Mouse (Mus musculus): Measurements from ENCODE around the gene Atp6v0c. TPM values are rescaled to one million over a fixed set of nuclear protein-coding genes. Genes with fewer than 3 reads are reported as not detected.

Atp6v0c gene
- total and polyA plus RNA-seq, 3 experiments: 58.4 to 515 (median 125) TPM

DNA sequence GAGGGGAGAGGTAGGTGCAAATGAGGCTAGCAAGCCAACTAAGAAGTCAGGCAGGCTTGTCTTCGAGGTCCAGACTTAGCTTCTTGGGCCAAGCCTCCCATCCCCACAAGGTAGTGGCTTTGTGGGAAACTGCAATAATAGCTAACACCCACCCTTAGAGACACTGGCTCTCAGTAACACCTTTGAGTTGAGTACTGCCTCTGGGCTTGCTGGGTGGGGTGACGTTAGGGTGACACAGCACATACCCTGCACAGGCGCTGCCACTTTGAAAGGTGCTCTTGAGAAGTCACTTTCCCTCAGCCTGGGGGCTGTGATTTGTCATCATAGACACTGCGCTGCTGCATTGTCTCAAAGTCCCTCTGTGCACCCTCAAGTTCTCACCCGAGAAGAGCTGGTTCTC is 24.3 kb upstream of the Atp6v0c start:
- peaks cover 3 to 7% of the 10 kb centered on the region in 2 experiments; a peak in 3 of 4 replicates for H3K36me3 ChIP-seq (ENCODE audit: control insufficient read depth in 1 of 2, insufficient read depth in 2 of 2, low read length in 2 of 2)

GRCm38 (mm10) chr17:24193268-24193667 is 23.8 kb upstream of the Atp6v0c start:
- TF ChIP-seq GABPA (IDR thresholded peaks at IDR 0.05; ENCODE audit: low read depth, low read length) (no peak), TCF12 (IDR thresholded peaks at IDR 0.05; ENCODE audit: low read depth, low read length) (no peak), MAZ (IDR thresholded peaks at IDR 0.05; ENCODE audit: low read depth, low read length) (no peak)
- no peak overlapping the region for H3K27ac ChIP-seq (ENCODE audit: control insufficient read depth, low read depth, low read length)
- H3K27me3 ChIP-seq (ENCODE audit: control insufficient read depth in 1 of 2, insufficient read depth in 2 of 2, low read length in 2 of 2): no peaks in the 10 kb centered on the region
- H3K4me1 ChIP-seq (ENCODE audit: control insufficient read depth in 1 of 2, insufficient read depth in 2 of 2, low read length in 2 of 2): peaks cover 0 to 9% of the 10 kb centered on the region in 2 experiments; a peak in 2 of 4 replicates
- peaks cover 3 to 7% of the 10 kb centered on the region in 2 experiments; a peak in 3 of 4 replicates for H3K36me3 ChIP-seq (ENCODE audit: control insufficient read depth in 1 of 2, insufficient read depth in 2 of 2, low read length in 2 of 2)
- H3K4me3 ChIP-seq (ENCODE audit: control insufficient read depth in 1 of 2, insufficient read depth in 1 of 2, low read depth in 2 of 2, low read length in 2 of 2): no peak overlapping the region
- no peak for DNase-seq (ENCODE audit: low read depth, low spot score)
- H3K9me3 ChIP-seq (replicated peaks; ENCODE audit: insufficient read depth, low read length): no peaks in the 10 kb centered on the region
- H3K79me2 ChIP-seq (ENCODE audit: control insufficient read depth, insufficient read depth, low read length, poor library complexity): peaks cover 14% of the 10 kb centered on the region
- no peak overlapping the region for H3K9ac ChIP-seq (ENCODE audit: control insufficient read depth, low read depth, low read length, poor library complexity, severe bottlenecking)

More for the DNA sequence above, 24.3 kb upstream of the Atp6v0c start:
- Histone ChIP-seq H3K9ac (ENCODE audit: control insufficient read depth, low read depth, low read length, poor library complexity, severe bottlenecking) (no peak overlapping the region), H3K27ac (ENCODE audit: control insufficient read depth, low read depth, low read length) (no peak overlapping the region), H3K27me3 (ENCODE audit: control insufficient read depth in 1 of 2, insufficient read depth in 2 of 2, low read length in 2 of 2) (no peaks in the 10 kb centered on the region), H3K79me2 (ENCODE audit: control insufficient read depth, insufficient read depth, low read length, poor library complexity) (peaks cover 14% of the 10 kb centered on the region), H3K9me3 (replicated peaks; ENCODE audit: insufficient read depth, low read length) (no peaks in the 10 kb centered on the region), H3K4me3 (ENCODE audit: control insufficient read depth in 1 of 2, insufficient read depth in 1 of 2, low read depth in 2 of 2, low read length in 2 of 2) (no peak overlapping the region), H3K4me1 (ENCODE audit: control insufficient read depth in 1 of 2, insufficient read depth in 2 of 2, low read length in 2 of 2) (peaks cover 0 to 12% of the 10 kb centered on the region in 2 experiments; a peak in 3 of 4 replicates)
- no peak for TF ChIP-seq MEF2A (IDR thresholded peaks at IDR 0.05; ENCODE audit: extremely low read depth, insufficient replicate concordance, low read depth, low read length, poor library complexity, severe bottlenecking)
- TF ChIP-seq KAT2A (conservative IDR thresholded peaks at IDR 0.05; ENCODE audit: low read depth, low read length): no peak
- TF ChIP-seq ZC3H11A (IDR thresholded peaks at IDR 0.05; ENCODE audit: low read depth, low read length): no peak
- no peak for TF ChIP-seq MAZ (IDR thresholded peaks at IDR 0.05; ENCODE audit: low read depth, low read length)
- no peak for TF ChIP-seq MYC (IDR thresholded peaks at IDR 0.05; ENCODE audit: low read depth, low read length)
- TF ChIP-seq MYB (IDR thresholded peaks at IDR 0.05; ENCODE audit: low read depth, low read length): no peak
- no peak for TF ChIP-seq POLR2AphosphoS5 (IDR thresholded peaks at IDR 0.05; ENCODE audit: borderline replicate concordance, low read depth, low read length)
- TF ChIP-seq ZMIZ1 (IDR thresholded peaks at IDR 0.05; ENCODE audit: low read depth, low read length): no peak
- TF ChIP-seq SIN3A (IDR thresholded peaks at IDR 0.05; ENCODE audit: low read length): no peak
- no peak for TF ChIP-seq GATA1 (IDR thresholded peaks at IDR 0.05; ENCODE audit: low read depth, low read length)
- no peak for DNase-seq (ENCODE audit: low read depth, low spot score)

DNA sequence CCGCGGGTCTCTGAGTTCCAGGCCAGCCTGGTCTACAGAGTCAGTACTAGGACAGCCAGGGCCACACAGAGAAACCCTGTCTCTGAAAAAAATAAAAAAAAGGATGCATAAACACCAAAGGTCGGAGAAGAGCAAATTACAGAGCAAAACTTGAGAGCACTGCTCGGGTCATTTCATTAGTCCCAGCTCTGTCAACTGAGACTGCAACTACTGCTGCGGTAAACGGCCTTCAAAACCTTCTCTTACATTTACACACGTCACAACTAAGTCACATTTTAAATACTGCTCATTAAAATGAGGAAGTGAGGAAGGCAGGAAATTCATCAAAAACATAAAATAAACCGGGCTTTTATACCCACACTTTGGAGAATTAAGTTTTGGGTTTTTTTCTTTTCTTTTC is 23.3 kb upstream of the Atp6v0c start:
- H3K9ac ChIP-seq (ENCODE audit: control insufficient read depth, low read depth, low read length, poor library complexity, severe bottlenecking): no peak overlapping the region
- DNase-seq (ENCODE audit: low read depth, low spot score): no peak
- peaks cover 0 to 9% of the 10 kb centered on the region in 2 experiments; a peak in 2 of 4 replicates for H3K4me1 ChIP-seq (ENCODE audit: control insufficient read depth in 1 of 2, insufficient read depth in 2 of 2, low read length in 2 of 2)
- no peaks in the 10 kb centered on the region for H3K27me3 ChIP-seq (ENCODE audit: control insufficient read depth in 1 of 2, insufficient read depth in 2 of 2, low read length in 2 of 2)
- H3K4me3 ChIP-seq (ENCODE audit: control insufficient read depth in 1 of 2, insufficient read depth in 1 of 2, low read depth in 2 of 2, low read length in 2 of 2): no peak overlapping the region
- H3K27ac ChIP-seq (ENCODE audit: control insufficient read depth, low read depth, low read length): no peak overlapping the region
- TF ChIP-seq ETS1 (IDR thresholded peaks at IDR 0.05; ENCODE audit: low read depth, low read length) (no peak), CHD2 (IDR thresholded peaks at IDR 0.05; ENCODE audit: low read length) (no peak), MEF2A (IDR thresholded peaks at IDR 0.05; ENCODE audit: extremely low read depth, insufficient replicate concordance, low read depth, low read length, poor library complexity, severe bottlenecking) (no peak), CTCF (IDR thresholded peaks at IDR 0.05 in 2 of 3, conservative IDR thresholded peaks at IDR 0.05 in 1 of 3; ENCODE audit: control insufficient read depth in 1 of 3, insufficient read depth in 1 of 3, low read depth in 2 of 3, low read length in 3 of 3, poor library complexity in 1 of 3, severe bottlenecking in 1 of 3) (no peak), MXI1 (IDR thresholded peaks at IDR 0.05; ENCODE audit: low read depth, low read length) (no peak), MAFK (IDR thresholded peaks at IDR 0.05; ENCODE audit: borderline replicate concordance, low read depth, low read length) (no peak), SMC3 (IDR thresholded peaks at IDR 0.05; ENCODE audit: low read depth, low read length) (no peak), UBTF (IDR thresholded peaks at IDR 0.05; ENCODE audit: borderline replicate concordance, insufficient read depth, low read depth, low read length) (no peak), GATA1 (IDR thresholded peaks at IDR 0.05; ENCODE audit: low read depth, low read length) (no peak), TAL1 (IDR thresholded peaks at IDR 0.05; ENCODE audit: low read length) (no peak), ZNF384 (IDR thresholded peaks at IDR 0.05; ENCODE audit: low read depth, low read length) (no peak), MAX (IDR thresholded peaks at IDR 0.05; ENCODE audit: low read length) (no peak), E2F4 (IDR thresholded peaks at IDR 0.05; ENCODE audit: borderline replicate concordance, low read depth, low read length) (no peak), POLR2AphosphoS2 (IDR thresholded peaks at IDR 0.05; ENCODE audit: low read length) (no peak), MYB (IDR thresholded peaks at IDR 0.05; ENCODE audit: low read depth, low read length) (no peak), CHD1 (IDR thresholded peaks at IDR 0.05; ENCODE audit: low read depth, low read length) (no peak), USF1 (IDR thresholded peaks at IDR 0.05; ENCODE audit: low read depth, low read length) (no peak)
- peaks cover 3 to 7% of the 10 kb centered on the region in 2 experiments; a peak in 3 of 4 replicates for H3K36me3 ChIP-seq (ENCODE audit: control insufficient read depth in 1 of 2, insufficient read depth in 2 of 2, low read length in 2 of 2)
- H3K79me2 ChIP-seq (ENCODE audit: control insufficient read depth, insufficient read depth, low read length, poor library complexity): peaks cover 14% of the 10 kb centered on the region
- H3K9me3 ChIP-seq (replicated peaks; ENCODE audit: insufficient read depth, low read length): no peaks in the 10 kb centered on the region

Data from MEL (cell line).